1 mouse cellular context compared by ENCODE assay signal in genomic region chr13:55473076-55473831, GRCm38 (mm10).
TF ChIP-seq lines count a peak whose summit lies in the region.

No protein-coding gene starts in this region.

TF ChIP-seq in CH12.LX, 34 proteins besides CTCF, POLR2A, EP300 and RAD21:
- TF ChIP-seq SMC3 (IDR thresholded peaks at IDR 0.05; ENCODE audit: low read depth, low read length) (peak; percentile 64), NELFE (IDR thresholded peaks at IDR 0.05; ENCODE audit: low read depth, low read length) (peak; percentile 51; the same call in 1 of the 2 replicates), NRF1 (IDR thresholded peaks at IDR 0.05; ENCODE audit: low read depth, low read length) (no peak), ELF1 (IDR thresholded peaks at IDR 0.05; ENCODE audit: low read depth, low read length) (0 out of 2 replicates have a peak, but pooled peaks have one; percentile 25), ZNF384 (IDR thresholded peaks at IDR 0.05; ENCODE audit: low read depth, low read length) (0 out of 2 replicates have a peak, but pooled peaks have one; percentile 27), JUN (IDR thresholded peaks at IDR 0.05; ENCODE audit: insufficient read depth, low read depth, low read length) (no peak), MAZ (IDR thresholded peaks at IDR 0.05; ENCODE audit: low read depth, low read length) (peak; percentile 60; the same call in 1 of the 2 replicates), HCFC1 (IDR thresholded peaks at IDR 0.05; ENCODE audit: low read depth, low read length) (peak; percentile 39; the same call in 1 of the 2 replicates), RCOR1 (conservative IDR thresholded peaks at IDR 0.05; ENCODE audit: low read depth, low read length) (no peak), MYC (IDR thresholded peaks at IDR 0.05; ENCODE audit: low read depth, low read length) (peak; percentile 53; the same call in 1 of the 2 replicates), IRF4 (IDR thresholded peaks at IDR 0.05; ENCODE audit: low read depth, low read length) (peak; percentile 55; the same call in 1 of the 2 replicates)
